Mouse (Mus musculus): ENCODE measurements around the gene Fignl1.

Fignl1 gene

GRCm38 (mm10) chr11:11808035-11808819, 535 bp downstream of the Fignl1 start:
- DNase-seq = no peak

- DNase-seq = no peak
Observed at GRCm38 (mm10) chr11:11805951-11806350, 2.8 kb downstream of the Fignl1 start.

- DNase-seq = no peak
Observed at GRCm38 (mm10) chr11:11804421-11804820, 4.3 kb downstream of the Fignl1 start.

- no peak for DNase-seq
Observed at GRCm38 (mm10) chr11:11801067-11801466, 7.7 kb downstream of the Fignl1 start.

GRCm38 (mm10) chr11:11800304-11800703, 8.5 kb downstream of the Fignl1 start:
- DNase-seq = no peak

- DNase-seq = no peak
Observed at GRCm38 (mm10) chr11:11798690-11799089, 10.1 kb downstream of the Fignl1 start.

GRCm38 (mm10) chr11:11794626-11795025, 14.1 kb downstream of the Fignl1 start:
- DNase-seq = no peak

- DNase-seq = peak; percentile 71 to 80
Observed at GRCm38 (mm10) chr11:11788521-11788974, 20.2 kb downstream of the Fignl1 start.

GRCm38 (mm10) chr11:11785457-11785856, 23.3 kb downstream of the Fignl1 start:
- no peak for DNase-seq

GRCm38 (mm10) chr11:11781728-11782127, 27.0 kb downstream of the Fignl1 start:
- DNase-seq = no peak

GRCm38 (mm10) chr11:11778345-11778744, 30.4 kb downstream of the Fignl1 start:
- DNase-seq = no peak

GRCm38 (mm10) chr11:11777796-11778195, 31.0 kb downstream of the Fignl1 start:
- DNase-seq = no peak

GRCm38 (mm10) chr11:11777246-11777645, 31.5 kb downstream of the Fignl1 start:
- DNase-seq = no peak

- DNase-seq = peak in 1 of 2 experiments; percentile 57
Observed at GRCm38 (mm10) chr11:11776822-11777174, 32.0 kb downstream of the Fignl1 start.

- no peak for DNase-seq
Observed at GRCm38 (mm10) chr11:11776071-11776821, 32.5 kb downstream of the Fignl1 start.

- DNase-seq = no peak
Observed at GRCm38 (mm10) chr11:11774893-11775292, 33.9 kb downstream of the Fignl1 start.

- no peak for DNase-seq
Observed at GRCm38 (mm10) chr11:11774384-11774783, 34.4 kb downstream of the Fignl1 start.

GRCm38 (mm10) chr11:11772196-11772595, 36.6 kb downstream of the Fignl1 start:
- DNase-seq = no peak

- DNase-seq = no peak
Observed at GRCm38 (mm10) chr11:11770691-11771090, 38.1 kb downstream of the Fignl1 start.

GRCm38 (mm10) chr11:11769281-11769680, 39.5 kb downstream of the Fignl1 start:
- no peak for DNase-seq

GRCm38 (mm10) chr11:11768057-11768456, 40.7 kb downstream of the Fignl1 start:
- DNase-seq = no peak

GRCm38 (mm10) chr11:11766736-11767135, 42.0 kb downstream of the Fignl1 start:
- no peak for DNase-seq

GRCm38 (mm10) chr11:11766105-11766504, 42.7 kb downstream of the Fignl1 start:
- DNase-seq = peak; percentile 61 to 72

- DNase-seq = no peak
Observed at GRCm38 (mm10) chr11:11765414-11765813, 43.3 kb downstream of the Fignl1 start.

Measured in spleen, adult 18-20 months (tissue).